Mouse (Mus musculus): ENCODE measurements at regions not wholly inside any gene's neighbourhood (a gene's known extent, or its start where the extent isn't known, plus 50 kb on each side); places are given as distances from the start of the nearest gene placed in this dataset.

DNA sequence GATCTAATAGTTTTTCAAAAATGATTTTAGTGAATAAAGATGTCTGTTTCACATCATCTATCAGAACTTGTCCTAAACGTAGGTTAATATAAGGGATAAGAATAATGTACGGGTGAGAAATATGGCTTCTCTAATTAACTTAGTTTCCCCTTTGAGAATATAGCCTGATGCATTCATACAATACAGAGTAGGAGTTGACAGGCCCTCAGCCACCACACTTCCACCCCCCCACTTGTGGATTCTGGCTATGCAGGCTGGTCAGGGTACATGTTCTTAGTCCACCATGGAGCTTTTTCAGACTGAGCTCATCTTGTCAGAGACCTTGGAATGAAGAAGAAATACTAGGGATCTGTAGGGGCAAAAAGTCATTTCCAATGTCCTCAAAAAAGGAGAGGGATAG, 80.1 kb downstream of the Anxa1 start:
- DNase-seq (ENCODE audit: low spot score in 2 of 2), result no peak

GRCm38 (mm10) chr19:20300066-20300651, 90.6 kb downstream of the Anxa1 start:
- peak in 1 of 2 experiments; percentile 6 for DNase-seq (ENCODE audit: low spot score in 2 of 2)

DNA sequence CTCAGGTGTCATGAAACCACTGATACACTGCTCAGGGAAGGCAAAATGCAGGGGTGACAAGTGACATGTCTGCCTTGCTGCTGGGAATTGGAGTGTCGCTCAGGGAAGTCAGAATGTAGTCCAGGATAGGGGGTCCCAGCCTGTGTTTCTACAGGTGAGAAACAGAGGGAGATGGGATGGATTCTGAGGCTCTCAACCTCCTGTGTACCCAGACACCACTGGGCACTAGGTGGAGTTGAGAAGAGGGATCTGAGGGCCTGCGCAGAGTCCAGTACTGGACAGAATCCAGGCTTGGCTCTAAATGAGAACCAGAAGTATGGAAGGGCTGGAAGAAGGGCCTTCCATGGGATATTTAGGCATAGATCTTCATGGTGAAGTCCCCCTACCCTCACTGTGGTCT, 92.3 kb downstream of the Anxa1 start:
- no peak for DNase-seq (ENCODE audit: low spot score in 2 of 2)

- no peak for DNase-seq (ENCODE audit: low spot score in 2 of 2)
Measured at GRCm38 (mm10) chr19:20285188-20285587, 105.6 kb downstream of the Anxa1 start.

- DNase-seq (ENCODE audit: low spot score in 2 of 2), result no peak
Measured at GRCm38 (mm10) chr19:20283105-20283504, 107.6 kb downstream of the Anxa1 start.

DNA sequence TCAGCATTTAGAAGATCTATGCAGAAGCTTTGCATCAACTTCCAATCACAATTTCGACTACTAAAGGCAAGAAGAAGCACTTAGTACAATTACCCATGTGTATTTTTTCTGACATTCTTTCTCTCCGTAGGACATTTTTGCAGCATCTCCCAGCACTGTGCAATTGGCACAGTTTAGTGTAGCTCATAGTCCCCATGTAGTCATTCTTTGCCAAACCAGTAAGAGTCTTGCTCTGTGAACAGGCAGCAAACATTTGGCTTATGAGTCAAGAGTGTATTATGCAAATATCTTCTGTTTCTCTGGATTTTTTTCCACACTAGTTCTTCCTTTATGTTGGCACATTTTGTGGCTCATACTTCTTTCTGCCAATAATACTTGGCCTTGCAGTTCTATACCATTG, 129.2 kb downstream of the Anxa1 start:
- DNase-seq (ENCODE audit: low spot score in 2 of 2), result peak in 1 of 2 experiments; percentile 16

GRCm38 (mm10) chr19:20252151-20252550, 138.6 kb downstream of the Anxa1 start:
- no peak for DNase-seq (ENCODE audit: low spot score in 2 of 2)

GRCm38 (mm10) chr19:20243817-20244216, 146.9 kb downstream of the Anxa1 start:
- DNase-seq (ENCODE audit: low spot score in 2 of 2), result no peak

GRCm38 (mm10) chr19:20241266-20241665, 149.5 kb downstream of the Anxa1 start:
- DNase-seq (ENCODE audit: low spot score in 2 of 2), result peak in 1 of 2 experiments; percentile 15

DNA sequence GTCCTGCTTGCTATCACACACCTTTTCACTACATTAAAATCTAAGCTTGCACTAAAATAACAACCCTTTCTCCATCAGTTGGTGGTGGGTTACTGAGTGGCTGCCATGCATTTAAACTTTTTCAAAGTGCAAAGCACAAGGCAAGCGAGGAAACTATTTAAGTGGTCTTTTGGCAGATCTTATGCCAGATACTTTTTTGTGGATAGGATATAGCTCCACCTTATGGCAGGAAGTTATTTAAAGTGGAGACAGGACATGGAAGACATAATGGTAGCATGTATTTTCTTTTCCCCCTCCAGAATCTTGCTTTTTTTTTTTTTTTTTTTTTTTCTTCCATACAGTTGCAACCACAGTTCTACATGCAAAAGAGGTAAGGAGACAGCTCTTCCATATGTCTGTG, 150.3 kb downstream of the Anxa1 start:
- no peak for DNase-seq (ENCODE audit: low spot score in 2 of 2)

- DNase-seq (ENCODE audit: low spot score in 2 of 2), result peak in 1 of 2 experiments; percentile 6
Measured at GRCm38 (mm10) chr19:20239396-20239795, 151.3 kb downstream of the Anxa1 start.

- DNase-seq (ENCODE audit: low spot score in 2 of 2), result no peak
Measured at GRCm38 (mm10) chr19:20226756-20227155, 164.0 kb downstream of the Anxa1 start.

GRCm38 (mm10) chr19:20217389-20217788, 173.4 kb downstream of the Anxa1 start:
- DNase-seq (ENCODE audit: low spot score in 2 of 2), result no peak

DNA sequence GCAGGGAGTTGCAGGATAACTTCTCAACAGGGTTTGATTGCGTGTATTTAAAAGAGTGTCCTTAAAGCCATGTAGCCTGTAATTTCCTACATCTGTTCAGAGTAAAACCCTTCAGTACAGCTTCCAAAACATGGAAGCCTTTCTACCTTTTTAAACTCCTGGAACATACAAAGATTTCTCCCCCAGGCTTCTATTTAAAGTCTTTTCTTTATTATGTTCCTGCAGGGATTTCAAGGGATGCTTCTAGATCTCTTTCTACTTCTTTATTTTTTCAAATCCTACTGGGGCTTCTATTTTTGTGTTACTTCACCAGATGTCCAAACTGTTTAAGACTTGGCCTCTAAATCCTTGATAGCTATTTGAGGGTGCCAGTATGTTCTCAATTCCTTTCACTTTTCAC, 196.2 kb downstream of the Anxa1 start:
- no peak for DNase-seq (ENCODE audit: low spot score in 2 of 2)

DNA sequence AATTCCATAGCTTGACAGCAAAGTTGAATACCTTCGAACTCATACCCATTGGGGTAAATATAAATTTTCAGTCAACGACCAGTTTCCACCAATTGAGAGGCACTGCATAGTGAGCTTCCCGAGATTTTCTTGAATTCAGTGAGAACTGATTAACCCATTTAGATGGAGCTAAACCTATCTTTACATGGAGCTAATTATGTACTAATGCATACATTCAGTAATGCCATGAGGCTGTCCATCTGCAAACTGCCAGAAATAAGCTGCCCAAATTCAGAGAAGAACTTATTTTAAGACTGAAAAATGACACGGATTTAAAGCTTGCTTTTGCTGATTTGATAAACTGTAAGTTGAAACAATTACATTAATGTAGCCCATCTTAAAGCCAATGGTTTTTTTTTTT, 208.9 kb downstream of the Anxa1 start:
- no peak for DNase-seq (ENCODE audit: low spot score in 2 of 2)

DNA sequence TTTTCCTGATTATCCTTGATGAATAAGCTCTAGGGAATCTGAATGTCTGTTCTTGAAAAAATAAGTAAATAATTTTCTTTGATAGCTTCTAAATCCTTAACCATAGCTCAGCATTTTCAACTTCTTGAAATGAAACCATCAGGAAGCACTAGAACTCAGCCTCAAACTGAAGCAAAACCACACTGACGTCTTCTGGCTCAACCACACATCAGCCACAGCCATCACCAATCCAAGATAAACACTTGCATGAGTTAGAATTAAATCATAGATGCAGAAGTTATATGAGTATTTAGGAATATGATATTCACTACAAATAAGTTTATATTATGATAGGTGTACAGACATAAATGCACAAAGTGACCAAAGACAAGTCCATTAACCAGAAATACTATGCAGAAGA, 229.2 kb downstream of the Anxa1 start:
- DNase-seq (ENCODE audit: low spot score in 2 of 2), result no peak

- DNase-seq (ENCODE audit: low spot score in 2 of 2), result no peak
Measured at GRCm38 (mm10) chr19:20156398-20156937, 234.3 kb downstream of the Anxa1 start.

GRCm38 (mm10) chr19:20139506-20139905, 251.2 kb downstream of the Anxa1 start:
- no peak for DNase-seq (ENCODE audit: low spot score in 2 of 2)

DNA sequence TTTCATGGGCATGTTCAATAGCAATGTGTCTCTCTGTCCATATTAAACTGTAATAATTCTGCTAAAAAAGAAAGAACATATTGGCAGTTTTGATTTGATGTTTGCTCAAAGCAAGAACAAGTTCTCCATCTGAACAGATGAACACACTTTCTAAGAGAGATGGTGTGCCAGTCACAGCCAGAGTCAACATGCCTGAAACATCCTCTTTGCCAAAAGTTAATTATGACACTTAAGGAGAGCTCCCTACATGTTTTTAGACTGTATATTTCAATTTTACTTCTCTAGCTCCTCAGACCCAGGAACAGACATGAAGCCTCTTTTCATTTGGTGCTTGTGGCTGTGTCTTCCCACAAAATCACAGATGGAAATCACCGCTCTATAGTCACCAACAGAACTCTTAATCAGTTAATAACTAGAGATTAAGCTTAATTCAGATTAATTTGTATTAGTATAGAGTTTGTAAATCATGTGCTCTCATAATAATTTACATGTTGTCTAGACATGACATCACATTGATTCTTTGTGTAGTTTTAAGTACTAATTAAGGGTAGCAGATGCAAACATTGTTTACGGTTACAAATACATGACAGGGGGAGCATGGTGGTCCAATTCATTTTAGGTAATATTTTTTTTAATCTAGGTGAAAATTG, 267.1 kb downstream of the Anxa1 start:
- no peak for DNase-seq (ENCODE audit: low spot score in 2 of 2)

- DNase-seq (ENCODE audit: low spot score in 2 of 2), result no peak
Measured at GRCm38 (mm10) chr19:20122475-20122874, 268.3 kb downstream of the Anxa1 start.

DNA sequence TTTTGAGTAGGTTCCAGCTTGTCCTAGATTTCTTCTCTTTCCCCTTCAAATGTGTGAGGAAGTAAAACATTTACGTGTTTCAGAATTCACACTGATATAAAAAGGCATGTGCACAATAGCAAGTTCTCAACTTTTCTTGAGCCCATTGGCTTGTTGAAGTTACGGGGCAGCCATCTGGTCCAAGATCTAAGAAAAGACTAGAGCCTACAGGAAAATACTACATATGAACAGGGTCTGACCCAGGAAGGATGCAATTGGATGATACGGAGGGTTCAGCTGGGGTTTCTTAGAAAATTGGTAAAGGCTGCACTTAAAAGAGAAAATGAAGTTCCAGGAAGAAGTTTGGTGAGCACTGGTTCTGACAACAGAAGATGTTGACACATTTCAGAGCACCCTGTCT, 276.5 kb downstream of the Anxa1 start:
- no peak for DNase-seq (ENCODE audit: low spot score in 2 of 2)

All from layer of hippocampus, adult 18-20 months (tissue).